Mouse (Mus musculus) embryonic facial prominence, embryonic 11.5 days (tissue): ENCODE measurements at regions not wholly inside any gene's neighbourhood (a gene's known extent, or its start where the extent isn't known, plus 50 kb on each side); places are given as distances from the start of the nearest gene placed in this dataset.

Experiments
- ATAC-seq: fragments of 200-750 bp; cut with Nextera tagmentation; replicated peaks from 2 replicates; pipeline ENCODE4 v1.8.0; 2017; ENCODE audit warnings: low read depth; ENCODE audit not compliant: insufficient number of reproducible peaks, low FRiP score, low TSS enrichment
- DNase-seq: peaks from one replicate; pipeline ENCODE4 v3.0.0-alpha.2; 2015; ENCODE audit warnings: low spot score
- H3K27ac ChIP-seq: fragments of 300-500 bp; sonication (generic); replicated peaks from 2 replicates; pipeline ENCODE4 v1.5.1; 2014; ENCODE audit warnings: mild to moderate bottlenecking, low read depth, low read length, control low read depth
- H3K27me3 ChIP-seq: fragments of 300-500 bp; sonication (generic); 2 replicates; pipeline ENCODE4 v1.6.1; 2014; ENCODE audit warnings: mild to moderate bottlenecking, low read length, moderate library complexity, mixed read lengths; ENCODE audit not compliant: control insufficient read depth, insufficient read depth
- H3K36me3 ChIP-seq: fragments of 300-500 bp; sonication (generic); replicated peaks from 2 replicates; pipeline ENCODE4 v1.6.1; 2014; ENCODE audit warnings: low read depth, mild to moderate bottlenecking, low read length, moderate library complexity, mixed read lengths; ENCODE audit not compliant: control insufficient read depth, insufficient read depth
- H3K4me1 ChIP-seq: fragments of 300-500 bp; sonication (generic); 2 replicates; pipeline ENCODE4 v1.6.1; 2014; ENCODE audit warnings: low read length, mixed read lengths; ENCODE audit not compliant: control insufficient read depth, insufficient read depth
- H3K4me2 ChIP-seq: fragments of 300-500 bp; sonication (generic); 2 replicates; pipeline ENCODE4 v1.6.1; 2014; ENCODE audit warnings: low read depth, mild to moderate bottlenecking, control low read depth, low read length, moderate library complexity
- H3K4me3 ChIP-seq: fragments of 300-500 bp; sonication (generic); 2 replicates; pipeline ENCODE4 v1.5.1; 2014; ENCODE audit warnings: low read depth, low read length, control low read depth
- H3K9ac ChIP-seq: fragments of 300-500 bp; sonication (generic); replicated peaks from 2 replicates; pipeline ENCODE4 v1.6.1; 2014; ENCODE audit warnings: mild to moderate bottlenecking, control low read depth, low read length
- H3K9me3 ChIP-seq: fragments of 300-500 bp; sonication (generic); replicated peaks from 2 replicates; pipeline ENCODE4 v1.6.1; 2016; ENCODE audit warnings: mild to moderate bottlenecking, low read length, inconsistent platforms, mixed read lengths; ENCODE audit not compliant: control insufficient read depth
- WGBS: fragments of 180-500 bp; shearing (Covaris S2); extraction: QIAGEN DNeasy Blood & Tissue Kit; methylation state at CpG from one replicate; pipeline ENCODE4 v1.1.7; 2014; 5-methylcytosine and 5-hydroxymethylcytosine counted together

DNA sequence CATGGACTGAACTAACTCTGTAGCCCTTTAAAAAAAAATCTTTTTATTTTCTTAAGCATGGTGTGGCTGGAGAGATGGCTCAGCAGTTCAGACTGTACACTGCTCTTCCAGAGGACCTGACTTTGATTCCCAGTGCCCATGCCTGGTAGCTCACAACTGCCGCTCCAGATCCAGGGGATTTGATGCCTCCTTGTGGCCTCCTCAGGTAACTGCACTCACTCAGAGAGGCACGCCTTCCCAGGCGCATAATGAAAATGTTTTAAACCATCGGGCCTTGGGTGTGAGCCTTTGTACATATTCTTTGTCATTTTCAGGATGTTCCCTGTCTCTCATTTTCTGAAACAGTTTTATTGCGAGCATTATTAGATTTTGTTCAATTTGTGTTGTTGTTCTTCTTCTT is 265.8 kb downstream of the Tcf7l2 start:
- H3K4me2 ChIP-seq = no peak overlapping the region
- no peak for DNase-seq
- ATAC-seq = no peak

DNA sequence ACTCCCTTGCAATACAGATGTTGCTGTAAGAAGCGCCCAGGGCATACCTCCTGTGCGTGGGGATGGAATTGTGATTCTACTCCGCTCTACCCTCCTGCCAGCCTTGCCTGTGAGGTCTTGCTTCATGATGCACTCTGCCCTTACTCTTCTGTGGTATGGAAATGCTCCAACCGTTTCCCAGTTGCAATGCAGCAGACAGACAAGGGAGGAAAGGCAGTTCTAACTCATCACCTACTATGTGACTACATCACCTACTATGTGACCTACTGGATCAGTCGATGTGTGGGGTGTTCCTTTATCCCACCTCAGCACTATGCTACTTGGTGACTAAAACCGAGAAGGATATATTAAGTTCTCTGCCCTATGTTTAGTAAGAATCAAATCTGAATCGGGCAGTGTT is 269.1 kb downstream of the Tcf7l2 start:
- H3K4me2 ChIP-seq = no peak overlapping the region
- 89% methylated on average over 7 of the region's 7 CpGs for WGBS

More for the DNA sequence above, 265.8 kb downstream of the Tcf7l2 start:
- 95% methylated on average over 5 of the region's 5 CpGs for WGBS
- Histone ChIP-seq H3K4me1 (no peaks in the 10 kb centered on the region), H3K4me3 (no peak overlapping the region), H3K9me3 (no peaks in the 10 kb centered on the region), H3K9ac (no peak overlapping the region), H3K27me3 (no peaks in the 10 kb centered on the region), H3K36me3 (no peaks in the 10 kb centered on the region), H3K27ac (no peak overlapping the region)

GRCm38 (mm10) chr19:56011292-56011691 is 269.7 kb downstream of the Tcf7l2 start:
- Histone ChIP-seq H3K9ac (no peak overlapping the region), H3K4me3 (no peak overlapping the region), H3K4me1 (no peaks in the 10 kb centered on the region), H3K27ac (no peak overlapping the region), H3K9me3 (no peaks in the 10 kb centered on the region), H3K36me3 (no peaks in the 10 kb centered on the region), H3K27me3 (no peaks in the 10 kb centered on the region), H3K4me2 (no peak overlapping the region)
- ATAC-seq = no peak
- no peak for DNase-seq

More for the DNA sequence above, 269.1 kb downstream of the Tcf7l2 start:
- Histone ChIP-seq H3K27me3 (no peaks in the 10 kb centered on the region), H3K36me3 (no peaks in the 10 kb centered on the region), H3K4me3 (no peak overlapping the region), H3K27ac (no peak overlapping the region), H3K4me1 (no peaks in the 10 kb centered on the region), H3K9me3 (no peaks in the 10 kb centered on the region), H3K9ac (no peak overlapping the region)
- ATAC-seq (no peak), DNase-seq (no peak)

- no peaks in the 10 kb centered on the region for H3K36me3 ChIP-seq
- peak; percentile 34 for DNase-seq
- no peak overlapping the region for H3K9ac ChIP-seq
- H3K4me3 ChIP-seq = no peak overlapping the region
- no peaks in the 10 kb centered on the region; the same call in 1 of the 2 replicates for H3K4me1 ChIP-seq
- no peak overlapping the region for H3K27ac ChIP-seq
- no peak for ATAC-seq
- H3K4me2 ChIP-seq = no peak overlapping the region
- no peaks in the 10 kb centered on the region for H3K9me3 ChIP-seq
- WGBS = 69% methylated on average over 4 of the region's 4 CpGs
- H3K27me3 ChIP-seq = no peaks in the 10 kb centered on the region
These were observed 270.2 kb upstream of the Habp2 start for GRCm38 (mm10) chr19:56016548-56017346.

- Histone ChIP-seq H3K27ac (0 out of 2 replicates have a peak overlapping the region, but pooled peaks have one; percentile 9), H3K4me3 (no peak overlapping the region), H3K9me3 (no peaks in the 10 kb centered on the region), H3K4me1 (peaks cover 3% of the 10 kb centered on the region; the same call in 1 of the 2 replicates), H3K36me3 (no peaks in the 10 kb centered on the region), H3K9ac (no peak overlapping the region), H3K27me3 (no peaks in the 10 kb centered on the region), H3K4me2 (no peak overlapping the region)
- DNase-seq = peak; percentile 36
- 45% methylated on average over 7 of the region's 7 CpGs for WGBS
- no peak for ATAC-seq
These were observed 269.4 kb upstream of the Habp2 start for GRCm38 (mm10) chr19:56017524-56017923.

GRCm38 (mm10) chr19:56019143-56019542 is 267.8 kb upstream of the Habp2 start:
- DNase-seq (peak; percentile 84), ATAC-seq (peak; percentile 62; the same call in 1 of the 2 replicates)
- Histone ChIP-seq H3K4me2 (no peak overlapping the region), H3K36me3 (no peaks in the 10 kb centered on the region), H3K27ac (no peak overlapping the region), H3K4me1 (peaks cover 3% of the 10 kb centered on the region; the same call in 1 of the 2 replicates), H3K9me3 (no peaks in the 10 kb centered on the region), H3K27me3 (no peaks in the 10 kb centered on the region), H3K4me3 (no peak overlapping the region), H3K9ac (no peak overlapping the region)
- 12% methylated on average over 7 of the region's 7 CpGs for WGBS

- 19% methylated on average over 6 of the region's 6 CpGs for WGBS
- DNase-seq = peak; percentile 77
- H3K36me3 ChIP-seq = no peaks in the 10 kb centered on the region
- peaks cover 3% of the 10 kb centered on the region; the same call in 1 of the 2 replicates for H3K4me1 ChIP-seq
- H3K9me3 ChIP-seq = no peaks in the 10 kb centered on the region
- H3K9ac ChIP-seq = no peak overlapping the region
- H3K4me2 ChIP-seq = no peak overlapping the region
- no peak overlapping the region for H3K4me3 ChIP-seq
- H3K27me3 ChIP-seq = no peaks in the 10 kb centered on the region
- peak; percentile 72 for ATAC-seq
- H3K27ac ChIP-seq = 0 out of 2 replicates have a peak overlapping the region, but pooled peaks have one; percentile 38
These were observed 264.6 kb upstream of the Habp2 start for GRCm38 (mm10) chr19:56022348-56022747.

GRCm38 (mm10) chr19:56024599-56024998 is 262.3 kb upstream of the Habp2 start:
- 84% methylated on average over 4 of the region's 4 CpGs for WGBS
- Histone ChIP-seq H3K4me2 (no peak overlapping the region), H3K27ac (no peak overlapping the region), H3K36me3 (no peaks in the 10 kb centered on the region), H3K9me3 (no peaks in the 10 kb centered on the region), H3K27me3 (no peaks in the 10 kb centered on the region), H3K4me1 (peaks cover 3% of the 10 kb centered on the region), H3K9ac (no peak overlapping the region), H3K4me3 (no peak overlapping the region)
- ATAC-seq = no peak
- no peak for DNase-seq
